Comparison of ENCODE assay signal across 8 mouse cellular contexts in the genomic region with DNA sequence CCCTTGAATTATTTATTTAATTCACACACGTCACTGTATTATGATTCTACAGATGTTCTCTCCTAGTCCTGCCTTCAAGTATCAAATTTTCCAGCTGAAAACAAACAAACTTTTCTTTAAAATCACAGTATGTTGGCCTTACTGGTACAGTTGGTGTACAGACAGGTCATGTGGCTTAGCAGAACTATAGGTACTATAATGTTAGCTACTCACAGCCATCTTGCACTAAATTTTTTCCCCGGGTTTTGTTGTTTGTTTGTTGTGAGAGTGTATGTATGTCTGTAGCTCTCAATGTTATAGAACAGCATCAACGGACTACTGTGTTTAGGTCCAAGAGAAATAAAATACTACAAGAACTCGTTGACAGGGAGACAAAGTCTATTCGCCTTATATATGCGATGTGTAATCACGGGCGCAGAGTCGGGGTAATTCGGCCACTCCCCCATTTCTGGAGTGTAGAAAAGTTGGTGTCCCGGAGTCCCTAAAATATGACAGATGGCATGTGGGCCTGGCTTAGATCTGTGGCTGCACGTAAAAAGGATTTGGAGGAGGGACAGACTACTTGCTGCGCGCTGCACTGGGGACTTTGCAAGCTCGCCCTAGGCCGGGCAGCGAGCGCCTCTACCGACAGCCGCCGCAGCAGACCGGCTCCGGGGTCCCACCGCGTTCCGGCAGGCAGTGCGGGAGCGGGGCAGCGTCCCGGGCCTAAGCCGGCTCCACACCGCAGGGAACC. TPM values are rescaled to one million over a fixed set of nuclear protein-coding genes. Genes with fewer than 3 reads are reported as not detected.
DNase-seq lines count a peak whose midpoint lies in the region; ATAC-seq and TF ChIP-seq lines count a peak whose summit lies in the region.

No protein-coding gene starts in this region.

- H3K4me2 ChIP-seq in intestine, embryonic 15.5 days (replicated peaks), result peak overlapping the region; percentile 57

- no peaks in the 10 kb centered on the region for H3K4me1 ChIP-seq in cerebellum, adult 2 months (ENCODE audit: control insufficient read depth, insufficient read depth, low read length)
- no peaks in the 10 kb centered on the region for H3K4me1 ChIP-seq in thymus, adult 2 months (replicated peaks; ENCODE audit: control insufficient read depth, insufficient read depth, low read length)
- H3K4me1 ChIP-seq in intestine, embryonic 15.5 days (replicated peaks), result no peaks in the 10 kb centered on the region

- peaks cover 11% of the 10 kb centered on the region; the same call in 1 of the 2 replicates for H3K36me3 ChIP-seq in thymus, adult 2 months (ENCODE audit: control insufficient read depth, insufficient read depth, low read length)
- no peaks in the 10 kb centered on the region for H3K36me3 ChIP-seq in intestine, embryonic 15.5 days

- no peaks in the 10 kb centered on the region for H3K9me3 ChIP-seq in intestine, embryonic 15.5 days

- H3K4me3 ChIP-seq in cerebellum, adult 2 months (replicated peaks; ENCODE audit: insufficient read depth, low read depth, low read length), result peak overlapping the region; percentile 57
- peak overlapping the region; percentile 84 for H3K4me3 ChIP-seq in thymus, adult 2 months (ENCODE audit: control insufficient read depth, insufficient read depth, low read length)
- H3K4me3 ChIP-seq in intestine, embryonic 15.5 days (replicated peaks), result peak overlapping the region; percentile 86

- peak overlapping the region; percentile 83 for H3K27ac ChIP-seq in cerebellum, adult 2 months (ENCODE audit: insufficient read depth, low read length)
- 0 out of 2 replicates have a peak overlapping the region, but pooled peaks have one; percentile 11 for H3K27ac ChIP-seq in thymus, adult 2 months (ENCODE audit: control insufficient read depth, insufficient read depth, low read length)
- peak overlapping the region; percentile 97 for H3K27ac ChIP-seq in intestine, embryonic 15.5 days

- no peak; the same call in 1 of the 2 replicates for TF ChIP-seq CTCF in cerebellum, adult 2 months (IDR thresholded peaks at IDR 0.05; ENCODE audit: borderline replicate concordance, insufficient read depth, low read depth, low read length)
- TF ChIP-seq CTCF in thymus, adult 2 months (IDR thresholded peaks at IDR 0.05; ENCODE audit: borderline replicate concordance, control insufficient read depth, extremely low read depth, insufficient read depth, low read length, poor library complexity), result peak; percentile 37; the same call in 1 of the 2 replicates

- DNase-seq in cerebellum, adult 2 months, result no peak
- DNase-seq in cerebellum, adult 9-11 months, result no peak
- no peak for DNase-seq in thymus, adult 2 months
- no peak for DNase-seq in thymus, postnatal 25 days
- no peak for DNase-seq in left cerebral cortex, adult 9 months (ENCODE audit: low spot score in 2 of 2)
- no peak for DNase-seq in gastrocnemius, postnatal 4 days (ENCODE audit: low spot score in 2 of 2)

- peak; percentile 96 for ATAC-seq in intestine, embryonic 15.5 days
- ATAC-seq in monocyte, adult 5-6 weeks (replicated peaks; ENCODE audit: insufficient number of reproducible peaks, low FRiP score, low TSS enrichment, poor library complexity, severe bottlenecking), result peak; percentile 27; the same call in 1 of the 2 replicates

- 1% methylated on average over 32 of the region's 32 CpGs for WGBS in cerebellum, adult 2 months
- 3% methylated on average over 32 of the region's 32 CpGs for WGBS in thymus, adult 2 months
- WGBS in intestine, embryonic 15.5 days, result 1% methylated on average over 32 of the region's 32 CpGs

- TF ChIP-seq POLR2A in cerebellum, adult 2 months (IDR thresholded peaks at IDR 0.05; ENCODE audit: borderline replicate concordance, insufficient read depth, low read length), result no peak
- no peak for TF ChIP-seq POLR2A in thymus, adult 2 months (IDR thresholded peaks at IDR 0.05; ENCODE audit: control insufficient read depth, extremely low read depth, insufficient read depth, low read length, poor library complexity)

- no peaks in the 10 kb centered on the region for H3K27me3 ChIP-seq in cerebellum, adult 2 months (ENCODE audit: control insufficient read depth, insufficient read depth, low read length)
- H3K27me3 ChIP-seq in thymus, adult 2 months (ENCODE audit: control insufficient read depth, insufficient read depth, low read length), result no peaks in the 10 kb centered on the region
- H3K27me3 ChIP-seq in intestine, embryonic 15.5 days (replicated peaks), result no peaks in the 10 kb centered on the region

- peak overlapping the region; percentile 93 for H3K9ac ChIP-seq in intestine, embryonic 15.5 days

RNA-seq across cellular contexts. Expression of a gene that starts 0.5 kb away (rescaled TPM):
- polyA plus RNA-seq in cerebellum, adult 2 months (2012; rRNA removed), result 12.1 and 13.1 TPM in 2 replicates
- polyA plus RNA-seq in thymus, adult 2 months (2012; rRNA removed), result 3.7 and 4.6 TPM in 2 replicates
- polyA plus RNA-seq in intestine, embryonic 15.5 days (2015; fragmentation: Nextera tagmentation; extraction: Ambion mirVana), result 41.3 and 46.0 TPM in 2 replicates
- 25.2 to 28.5 TPM (median 27.2 TPM) in 3 replicates for total RNA-seq in monocyte, adult 5-6 weeks (2017)
- total RNA-seq in gastrocnemius, postnatal 4 days (2021), result 10 to 100 TPM; 38.8 to 43.7 TPM

RNA-seq across cellular contexts. Expression of a gene that starts 38.4 kb away (rescaled TPM):
- 0.16 and 0.28 TPM in 2 replicates for polyA plus RNA-seq in cerebellum, adult 2 months (2012; rRNA removed)
- polyA plus RNA-seq in thymus, adult 2 months (2012; rRNA removed), result 0.15 and 0.20 TPM in 2 replicates
- 0.28 TPM in 1 of 2 replicates, not detected in the other for polyA plus RNA-seq in intestine, embryonic 15.5 days (2015; fragmentation: Nextera tagmentation; extraction: Ambion mirVana)
- 1.6 TPM in 1 of 3 replicates, not detected in the others for total RNA-seq in monocyte, adult 5-6 weeks (2017)
- 1 to 10 TPM; 2.5 to 3.9 TPM for total RNA-seq in gastrocnemius, postnatal 4 days (2021)

Comparison
In these comparisons a context has a peak if more than half of its experiments do, and no peak if none do; other contexts are left out.
1. H3K27ac ChIP-seq: peak in every context shown above with its lines; median percentile 97 in intestine, embryonic 15.5 days; 83 in cerebellum, adult 2 months; 11 in thymus, adult 2 months.